Mouse (Mus musculus): Measurements from ENCODE around the gene Zdhhc11. TPM values are rescaled to one million over a fixed set of nuclear protein-coding genes. Genes with fewer than 3 reads are reported as not detected.
"Not testable (repeated sequence)": the region's sequence is repeated elsewhere in the genome, so short reads cannot be mapped to it uniquely, and the experiment has no call there.

Gene Zdhhc11
- polyA plus RNA-seq, 1 experiment from 2014 or later, result not detected

- H3K9me3 ChIP-seq (replicated peaks), result no peaks in the 10 kb centered on the region
- H3K27me3 ChIP-seq (ENCODE audit: low read depth, poor library complexity, severe bottlenecking), result no peaks in the 10 kb centered on the region
- WGBS, result 43% methylated on average over 12 of the region's 12 CpGs
- no peak overlapping the region for H3K4me3 ChIP-seq
- DNase-seq (ENCODE audit: low spot score), result peak; percentile 58
- H3K27ac ChIP-seq, result no peak overlapping the region
- H3K4me1 ChIP-seq, result no peaks in the 10 kb centered on the region
- no peaks in the 10 kb centered on the region for H3K36me3 ChIP-seq
Measured at GRCm38 (mm10) chr13:73970545-73971448, 7.1 kb downstream of the Zdhhc11 start.

- no peak overlapping the region for H3K27ac ChIP-seq
- H3K4me1 ChIP-seq, result no peaks in the 10 kb centered on the region
- no peaks in the 10 kb centered on the region for H3K36me3 ChIP-seq
- H3K4me3 ChIP-seq, result no peak overlapping the region
- no peaks in the 10 kb centered on the region for H3K27me3 ChIP-seq (ENCODE audit: low read depth, poor library complexity, severe bottlenecking)
- 92% methylated on average over 3 of the region's 3 CpGs for WGBS
- DNase-seq (ENCODE audit: low spot score), result no peak
- H3K9me3 ChIP-seq (replicated peaks), result no peaks in the 10 kb centered on the region
Measured at GRCm38 (mm10) chr13:73974523-73974922, 10.9 kb downstream of the Zdhhc11 start.

- no peaks in the 10 kb centered on the region for H3K27me3 ChIP-seq (ENCODE audit: low read depth, poor library complexity, severe bottlenecking)
- H3K36me3 ChIP-seq, result no peaks in the 10 kb centered on the region
- DNase-seq (ENCODE audit: low spot score), result no peak
- no peaks in the 10 kb centered on the region for H3K4me1 ChIP-seq
- H3K4me3 ChIP-seq, result no peak overlapping the region
- H3K27ac ChIP-seq, result no peak overlapping the region
- WGBS, result 88% methylated on average over 5 of the region's 5 CpGs
- no peaks in the 10 kb centered on the region for H3K9me3 ChIP-seq (replicated peaks)
Measured at GRCm38 (mm10) chr13:73976935-73977334, 13.3 kb downstream of the Zdhhc11 start.

- Histone ChIP-seq H3K27me3 (ENCODE audit: low read depth, poor library complexity, severe bottlenecking) (no peaks in the 10 kb centered on the region), H3K4me1 (no peaks in the 10 kb centered on the region), H3K4me3 (no peak overlapping the region), H3K27ac (no peak overlapping the region), H3K9me3 (replicated peaks) (no peaks in the 10 kb centered on the region), H3K36me3 (no peaks in the 10 kb centered on the region)
- DNase-seq (ENCODE audit: low spot score), result no peak
- 84% methylated on average over 5 of the region's 5 CpGs for WGBS
Measured at GRCm38 (mm10) chr13:73990325-73990724, 26.7 kb downstream of the Zdhhc11 start.

GRCm38 (mm10) chr13:73990761-73991160 lies 27.1 kb downstream of the Zdhhc11 start:
- Histone ChIP-seq H3K9me3 (replicated peaks) (no peaks in the 10 kb centered on the region), H3K4me3 (no peak overlapping the region), H3K4me1 (no peaks in the 10 kb centered on the region), H3K27ac (no peak overlapping the region), H3K36me3 (no peaks in the 10 kb centered on the region), H3K27me3 (ENCODE audit: low read depth, poor library complexity, severe bottlenecking) (no peaks in the 10 kb centered on the region)
- no peak for DNase-seq (ENCODE audit: low spot score)
- 84% methylated on average over 2 of the region's 2 CpGs for WGBS

GRCm38 (mm10) chr13:73991267-73991666 lies 27.6 kb downstream of the Zdhhc11 start:
- no peak for DNase-seq (ENCODE audit: low spot score)
- 83% methylated on average over 5 of the region's 5 CpGs for WGBS
- Histone ChIP-seq H3K27ac (no peak overlapping the region), H3K4me1 (no peaks in the 10 kb centered on the region), H3K36me3 (no peaks in the 10 kb centered on the region), H3K9me3 (replicated peaks) (no peaks in the 10 kb centered on the region), H3K27me3 (ENCODE audit: low read depth, poor library complexity, severe bottlenecking) (no peaks in the 10 kb centered on the region), H3K4me3 (no peak overlapping the region)

GRCm38 (mm10) chr13:73996456-73996855 lies 32.8 kb downstream of the Zdhhc11 start:
- no peaks in the 10 kb centered on the region for H3K36me3 ChIP-seq
- no peaks in the 10 kb centered on the region for H3K4me1 ChIP-seq
- H3K9me3 ChIP-seq (replicated peaks), result no peaks in the 10 kb centered on the region
- no peak overlapping the region for H3K4me3 ChIP-seq
- 0 out of 2 replicates have a peak, but pooled peaks cover 3% of the 10 kb centered on the region for H3K27me3 ChIP-seq (ENCODE audit: low read depth, poor library complexity, severe bottlenecking)
- no peak overlapping the region for H3K27ac ChIP-seq
- WGBS, result 87% methylated on average over 4 of the region's 4 CpGs
- no peak for DNase-seq (ENCODE audit: low spot score)

GRCm38 (mm10) chr13:74000519-74000918 lies 36.9 kb downstream of the Zdhhc11 start:
- Histone ChIP-seq H3K4me1 (no peaks in the 10 kb centered on the region), H3K9me3 (replicated peaks) (no peaks in the 10 kb centered on the region), H3K4me3 (no peak overlapping the region), H3K27ac (no peak overlapping the region), H3K27me3 (ENCODE audit: low read depth, poor library complexity, severe bottlenecking) (0 out of 2 replicates have a peak, but pooled peaks cover 3% of the 10 kb centered on the region), H3K36me3 (no peaks in the 10 kb centered on the region)
- DNase-seq (ENCODE audit: low spot score), result no peak

GRCm38 (mm10) chr13:74000961-74001360 lies 37.3 kb downstream of the Zdhhc11 start:
- Histone ChIP-seq H3K4me3 (no peak overlapping the region), H3K4me1 (no peaks in the 10 kb centered on the region), H3K36me3 (no peaks in the 10 kb centered on the region), H3K27ac (no peak overlapping the region), H3K27me3 (ENCODE audit: low read depth, poor library complexity, severe bottlenecking) (0 out of 2 replicates have a peak, but pooled peaks cover 6% of the 10 kb centered on the region), H3K9me3 (replicated peaks) (no peaks in the 10 kb centered on the region)
- no peak for DNase-seq (ENCODE audit: low spot score)
- WGBS, result 82% methylated on average over 6 of the region's 6 CpGs

- no peaks in the 10 kb centered on the region for H3K36me3 ChIP-seq
- no peaks in the 10 kb centered on the region for H3K9me3 ChIP-seq (replicated peaks)
- H3K4me3 ChIP-seq, result no peak overlapping the region
- DNase-seq (ENCODE audit: low spot score), result no peak
- 82% methylated on average over 4 of the region's 4 CpGs for WGBS
- peaks cover 6% of the 10 kb centered on the region; the same call in 1 of the 2 replicates for H3K27me3 ChIP-seq (ENCODE audit: low read depth, poor library complexity, severe bottlenecking)
- no peak overlapping the region for H3K27ac ChIP-seq
- no peaks in the 10 kb centered on the region for H3K4me1 ChIP-seq
Measured at GRCm38 (mm10) chr13:74001492-74001891, 37.8 kb downstream of the Zdhhc11 start.

GRCm38 (mm10) chr13:74006881-74007280 lies 43.2 kb downstream of the Zdhhc11 start:
- WGBS, result 92% methylated on average over 4 of the region's 4 CpGs
- DNase-seq (ENCODE audit: low spot score); H3K27ac ChIP-seq; H3K36me3 ChIP-seq; H3K9me3 ChIP-seq (replicated peaks); H3K4me3 ChIP-seq: not testable (repeated sequence)
- Histone ChIP-seq H3K4me1 (peaks cover 24% of the 10 kb centered on the region), H3K27me3 (ENCODE audit: low read depth, poor library complexity, severe bottlenecking) (peaks cover 53% of the 10 kb centered on the region)

- not testable (repeated sequence) for H3K27ac ChIP-seq; H3K9me3 ChIP-seq (replicated peaks); H3K36me3 ChIP-seq; DNase-seq (ENCODE audit: low spot score); H3K4me3 ChIP-seq
- WGBS, result 86% methylated on average over 2 of the region's 2 CpGs
- Histone ChIP-seq H3K4me1 (peaks cover 24% of the 10 kb centered on the region), H3K27me3 (ENCODE audit: low read depth, poor library complexity, severe bottlenecking) (peaks cover 65% of the 10 kb centered on the region)
Measured at GRCm38 (mm10) chr13:74008216-74008615, 44.6 kb downstream of the Zdhhc11 start.

- peak; percentile 85 for DNase-seq (ENCODE audit: low spot score)
- WGBS, result under 1% methylated on average over 56 of the region's 56 CpGs
- Histone ChIP-seq H3K27me3 (ENCODE audit: low read depth, poor library complexity, severe bottlenecking) (peaks cover 65% of the 10 kb centered on the region), H3K36me3 (no peaks in the 10 kb centered on the region), H3K4me3 (peak within 1 kb of the TSS; percentile 64), H3K27ac (peak within 1 kb of the TSS; percentile 7), H3K4me1 (peaks cover 24% of the 10 kb centered on the region), H3K9me3 (replicated peaks) (no peaks in the 10 kb centered on the region)
Measured at GRCm38 (mm10) chr13:74008948-74009718, 45.5 kb downstream of the Zdhhc11 start, which contains the start of gene Tppp. Gene Tppp, plus strand, starts transcription at chr13:74009407.
